Mouse (Mus musculus) ES-CJ7 (cell line): ENCODE results near the gene Rab36.

Experiments used
- DNase-seq: peaks from one replicate; pipeline ENCODE4 v3.0.0; 2011; ENCODE audit warnings: low read depth, low spot score

Gene Rab36

DNA sequence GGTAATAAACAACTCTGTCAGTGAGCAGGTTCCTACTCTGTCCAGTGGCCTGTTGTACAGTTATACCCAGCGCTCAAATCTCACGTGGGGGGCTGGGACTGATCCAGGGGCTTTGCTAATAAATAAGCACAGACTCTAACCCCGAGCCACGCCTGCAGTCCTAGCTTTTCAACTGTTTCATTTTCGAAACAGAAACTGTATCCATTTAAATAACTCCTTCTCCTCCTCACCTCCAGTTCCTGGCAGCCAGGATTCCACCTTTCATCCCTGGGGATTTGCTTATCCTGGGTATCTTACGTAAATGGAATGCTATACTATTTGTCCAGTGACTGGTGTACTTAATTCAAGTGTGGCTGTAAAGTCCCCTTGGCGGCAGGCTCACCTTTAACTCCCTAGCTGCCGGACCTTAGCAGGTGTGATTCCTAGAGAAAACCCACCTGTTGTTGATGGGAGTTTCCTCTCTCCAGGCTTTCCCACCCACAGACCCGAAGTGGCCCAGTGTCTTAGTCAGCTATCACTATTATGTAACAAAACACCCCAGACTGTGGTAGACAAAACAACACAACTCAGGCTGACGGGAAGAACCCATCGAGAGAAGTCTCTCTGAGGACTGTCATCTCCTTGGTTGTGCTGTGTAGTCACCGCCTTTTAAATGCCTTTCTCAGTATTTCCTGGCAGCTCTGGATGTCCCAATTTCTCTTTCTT lies 31.9 kb downstream of the Rab36 start:
- DNase-seq, result no peak

DNA sequence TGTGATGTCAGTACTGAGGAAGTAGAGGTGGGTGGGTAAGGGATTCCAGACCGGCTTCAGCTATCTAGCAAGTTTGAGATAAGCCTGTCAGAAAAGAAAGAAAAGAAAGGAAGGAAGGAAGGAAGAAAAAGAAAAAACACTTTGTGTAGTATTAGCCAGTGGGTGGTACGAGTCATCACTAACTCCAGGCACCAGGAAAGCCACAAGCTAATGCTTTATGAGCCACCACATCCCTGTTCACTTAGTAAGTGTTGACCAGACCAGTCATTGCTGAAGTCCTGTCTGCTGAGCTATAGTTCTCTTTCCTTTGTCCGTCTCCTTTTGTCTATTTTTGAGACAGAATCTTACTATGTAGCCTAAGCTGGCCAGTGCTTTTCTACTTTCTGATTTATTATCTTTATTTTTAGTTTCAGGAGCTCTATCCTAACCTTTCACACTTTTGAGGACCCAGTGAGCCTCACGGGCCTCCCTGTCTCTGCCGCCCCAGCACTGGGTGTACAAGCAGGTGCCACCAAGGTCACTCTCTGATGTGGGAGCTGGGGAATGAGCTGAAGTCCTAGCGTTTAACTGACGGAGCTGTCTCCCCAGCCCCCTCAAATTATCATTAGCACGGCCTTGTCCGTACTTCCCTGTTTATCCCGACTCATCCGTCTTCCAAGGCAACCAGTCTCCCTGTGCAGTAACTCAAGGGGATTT lies 33.6 kb downstream of the Rab36 start:
- no peak for DNase-seq

DNA sequence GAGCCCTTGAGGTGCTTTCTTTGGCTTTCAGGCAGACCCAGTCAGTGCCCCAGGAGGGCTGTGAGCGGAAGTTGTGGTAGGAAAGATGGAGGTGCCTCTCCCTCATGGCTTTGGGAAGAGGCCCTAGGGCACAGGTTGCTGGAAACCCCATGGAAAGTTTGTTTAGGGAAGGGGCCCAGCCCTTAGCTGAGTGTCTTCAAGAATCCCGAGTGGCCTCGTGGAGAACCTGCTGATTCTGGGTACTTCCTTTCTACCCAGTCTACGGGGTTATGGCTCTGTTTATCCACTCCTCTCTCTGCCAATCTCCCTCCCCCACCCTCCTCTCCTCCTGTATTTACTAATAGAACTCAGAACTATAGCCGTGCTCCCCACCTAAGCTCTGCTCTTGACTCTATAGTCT lies 38.8 kb downstream of the Rab36 start:
- DNase-seq, result no peak

- DNase-seq, result no peak
Measured at GRCm38 (mm10) chr10:75078174-75079128, 41.6 kb downstream of the Rab36 start.

- DNase-seq, result no peak
Measured at GRCm38 (mm10) chr10:75085330-75085729, 48.5 kb downstream of the Rab36 start.

DNA sequence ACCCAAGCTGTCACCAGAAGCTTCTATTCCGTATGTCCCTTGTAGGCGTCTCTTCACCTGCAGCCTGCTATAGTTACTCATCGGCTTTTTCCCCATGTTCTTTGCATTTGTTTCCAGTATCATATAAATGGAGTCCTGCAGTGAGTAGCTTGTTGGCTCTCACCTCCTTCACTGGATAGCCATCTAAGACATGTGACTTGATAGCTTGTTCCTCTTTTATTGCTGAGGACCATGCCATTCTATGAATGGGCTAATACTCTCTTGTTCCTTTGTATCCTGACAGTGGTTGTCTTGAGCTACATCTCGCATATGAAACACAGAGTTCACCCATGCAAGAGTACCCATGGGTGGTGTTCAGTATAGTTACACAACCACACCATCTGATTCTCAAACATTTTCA lies 51.6 kb downstream of the Rab36 start:
- no peak for DNase-seq

DNA sequence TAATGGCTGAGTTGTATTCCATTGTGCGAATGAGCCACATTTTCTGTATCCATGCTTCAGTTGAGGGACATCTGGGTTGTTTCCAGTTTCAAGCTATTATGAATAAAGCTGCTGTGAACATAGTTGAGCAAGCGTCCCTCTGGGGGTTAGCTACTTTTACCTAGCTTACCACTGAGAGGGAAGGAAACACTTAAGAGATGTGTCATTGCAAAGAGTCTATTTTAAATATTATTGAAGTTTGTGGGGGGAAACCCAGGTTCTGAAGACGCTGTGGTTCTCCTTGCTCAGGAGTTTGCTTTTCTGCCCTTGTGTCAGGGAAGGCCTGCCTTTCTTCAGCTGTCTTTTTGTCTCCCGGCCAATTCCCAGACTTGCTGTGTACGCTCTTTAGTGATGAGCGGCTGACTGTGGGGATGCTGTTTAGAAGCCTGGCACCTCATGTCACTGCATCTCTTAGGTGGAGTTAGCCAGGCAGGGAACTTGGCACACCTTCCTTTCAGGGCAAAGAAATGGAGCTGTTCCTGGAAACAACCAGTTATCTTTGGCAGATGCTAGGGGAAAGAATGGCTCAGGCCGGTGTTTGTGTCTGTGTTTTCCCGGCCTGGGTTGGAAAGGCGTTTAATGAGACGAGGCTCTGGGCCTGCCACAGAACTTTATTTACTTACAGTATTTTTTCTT lies 54.8 kb downstream of the Rab36 start:
- no peak for DNase-seq

DNA sequence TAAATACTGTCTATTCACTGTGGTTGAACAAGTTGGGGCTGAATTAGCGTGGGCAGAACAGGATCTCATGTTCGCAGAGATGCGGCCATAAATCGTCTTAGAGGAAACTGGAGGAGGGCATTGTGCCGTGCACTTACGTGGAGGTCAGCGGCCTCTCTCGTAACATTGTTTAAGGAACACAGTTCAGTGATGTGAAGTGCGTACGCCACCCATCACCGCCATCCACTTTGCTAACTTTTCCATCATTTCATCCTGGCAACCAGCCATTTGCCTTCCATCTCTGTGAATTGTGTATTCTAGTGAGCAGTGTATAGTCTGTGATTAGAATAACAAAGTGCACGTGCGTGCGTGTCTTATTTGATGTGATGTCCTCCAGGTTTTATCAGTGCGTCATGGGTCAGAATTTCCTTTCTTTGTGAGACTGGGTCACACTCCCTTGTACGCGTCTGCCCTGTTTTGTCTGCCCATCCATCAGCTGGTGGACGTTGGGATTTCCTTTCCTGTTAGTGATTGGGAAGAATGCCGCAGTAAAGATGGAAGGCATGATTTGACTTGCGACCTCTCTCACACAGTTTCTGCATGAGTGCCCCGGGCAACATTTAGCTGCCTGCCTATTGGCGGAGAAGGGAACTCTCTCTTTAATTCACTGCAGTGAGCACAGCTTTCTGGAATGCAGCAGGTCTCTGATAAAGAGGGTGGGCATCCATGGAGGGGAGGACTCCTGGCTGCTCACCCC lies 56.6 kb downstream of the Rab36 start:
- DNase-seq, result no peak

- no peak for DNase-seq
Measured at GRCm38 (mm10) chr10:75094338-75094737, 57.5 kb downstream of the Rab36 start.

- no peak for DNase-seq
Measured at GRCm38 (mm10) chr10:75095216-75095615, 58.4 kb downstream of the Rab36 start.

DNA sequence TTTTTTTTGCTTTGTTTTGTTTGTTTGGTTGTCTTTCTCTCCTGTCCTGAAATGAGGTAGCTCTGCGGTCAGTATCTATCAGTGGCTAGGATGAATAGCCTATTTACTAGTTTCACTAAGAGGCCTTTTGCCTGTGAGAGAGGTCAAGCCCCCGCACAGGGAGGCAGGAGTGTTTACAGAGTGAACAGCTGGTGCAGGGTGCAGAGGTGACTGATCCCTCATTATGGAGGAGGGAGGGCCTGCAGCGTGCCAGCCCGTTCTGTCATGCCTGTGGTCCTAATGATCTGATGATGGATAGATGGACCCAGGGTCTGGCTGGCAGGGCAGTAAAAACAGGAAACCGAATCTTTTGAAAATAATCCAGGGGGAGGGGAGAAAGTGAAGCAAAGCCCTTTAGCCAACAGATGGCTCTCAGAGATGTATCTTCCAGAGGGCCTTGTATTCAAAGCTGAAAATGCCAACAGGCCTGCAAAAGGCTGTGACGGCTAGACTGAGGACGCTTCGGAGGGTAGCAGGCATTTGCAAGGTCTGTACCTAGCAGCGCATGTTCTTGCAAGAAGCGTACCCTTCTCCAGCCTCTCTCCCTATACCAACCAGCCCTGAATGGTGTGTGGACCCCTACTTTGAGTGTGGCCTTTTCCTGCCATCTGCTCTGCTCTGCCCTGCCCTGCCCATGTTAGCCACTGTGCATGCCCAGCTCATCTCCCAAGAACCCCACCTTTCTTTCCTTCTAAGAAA lies 61.8 kb downstream of the Rab36 start:
- no peak for DNase-seq

- peak; percentile 17 for DNase-seq
Measured at GRCm38 (mm10) chr10:75100298-75100697, 63.4 kb downstream of the Rab36 start.

GRCm38 (mm10) chr10:75103502-75103901 lies 66.6 kb downstream of the Rab36 start:
- no peak for DNase-seq
